Mouse (Mus musculus) Patski (cell line): ENCODE data around the gene Nup155. TPM values are rescaled to one million over a fixed set of nuclear protein-coding genes. Genes with fewer than 3 reads are reported as not detected.
A peak's percentile ranks its signal among the peaks of the same experiment; 100 is the strongest.

Experiments used
- ATAC-seq: fragments of 100-300 bp; one replicate; pipeline ENCODE4 v1.8.0; 2021
- CTCF ChIA-PET: fragments of 350-600 bp; sonication (Branson Sonifier 250); formaldehyde crosslinking; loops from one replicate; lab custom pipeline; 2022; ENCODE audit warnings: inconsistent platforms; lab: Charles Lee
- POLR2A ChIA-PET: fragments of 350-600 bp; sonication (Branson Sonifier 250); formaldehyde crosslinking; loops from one replicate; lab custom pipeline; 2022; ENCODE audit warnings: antibody characterized with exemption, inconsistent platforms; lab: Charles Lee
- DNase-seq: peaks from one replicate; pipeline ENCODE4 v3.0.0-alpha.2; 2011; ENCODE audit warnings: low read depth, low spot score
- H3K27me3 ChIP-seq: fragments of 371-371 bp; one replicate; pipeline ENCODE4 v1.5.1; 2021
- CTCF ChIP-seq: fragments of 100-300 bp; IDR thresholded peaks from one replicate; pipeline ENCODE4 v1.5.1; 2021
- in situ Hi-C: fragments of 300-500 bp; cut with MboI; formaldehyde crosslinking; loops from 3 replicates; pipeline ENCODE4 v1.11.1; 2018; ENCODE audit warnings: low pct_unique_long_range_greater_than_20kb, mixed read lengths
- polyA plus RNA-seq: library from polyadenylated mRNA; unstranded; gene quantifications from one replicate; pipeline ENCODE4 v1.2.3, GENCODE M21; 2021

Nup155 gene
- polyA plus RNA-seq, 1 experiment from 2014 or later, result 20.2 TPM

- ChIA-PET CTCF (no interaction called here), POLR2A (no interaction called here)
- no peaks in the 10 kb centered on the region for H3K27me3 ChIP-seq
- DNase-seq (no peak), ATAC-seq (no peak)
- in situ Hi-C loops, result no loop called here
- TF ChIP-seq CTCF, result peak; percentile 54
These were observed 91.2 kb downstream of the Nup155 start for GRCm38 (mm10) chr15:8200317-8200716.

DNA sequence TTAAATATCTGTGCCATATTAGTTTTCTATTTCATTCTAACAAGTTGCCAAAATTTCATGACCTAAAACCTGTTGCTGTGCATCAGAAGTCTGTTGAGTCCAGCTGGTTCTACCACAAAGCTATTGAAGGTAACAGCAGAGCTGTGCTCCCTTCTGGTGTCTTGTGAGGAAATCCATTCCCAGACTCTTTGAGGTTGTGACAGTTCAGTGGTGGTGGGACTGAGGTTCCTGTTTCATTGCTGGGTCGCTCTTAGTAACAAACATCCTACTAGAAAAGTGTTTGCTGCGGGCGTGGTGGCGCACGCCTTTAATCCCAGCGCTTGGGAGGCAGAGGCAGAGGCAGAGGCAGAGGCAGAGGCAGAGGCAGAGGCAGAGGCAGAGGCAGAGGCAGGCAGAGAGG lies 99.3 kb downstream of the Nup155 start:
- ATAC-seq (no peak), DNase-seq (no peak)
- CTCF ChIA-PET, result no interaction called here
- POLR2A ChIA-PET, result no interaction called here
- H3K27me3 ChIP-seq, result no peaks in the 10 kb centered on the region
- in situ Hi-C loops, result no loop called here
- TF ChIP-seq CTCF, result no peak

Other genes starting within 250 kb of the Nup155 start
- 46.0 TPM for gene Wdr70, start 10.1 kb upstream of the Nup155 start, polyA plus RNA-seq
- gene Cplane1, start 59.8 kb downstream of the Nup155 start, polyA plus RNA-seq, result 26.6 TPM